Mouse (Mus musculus) ES-E14 (cell line): ENCODE measurements at regions not wholly inside any gene's neighbourhood (a gene's known extent, or its start where the extent isn't known, plus 50 kb on each side); places are given as distances from the start of the nearest gene placed in this dataset.

Experiments
- DNase-seq: peaks from one replicate; pipeline ENCODE4 v3.0.0-alpha.2; 2013; ENCODE audit warnings: low read depth, low spot score
- H3K27ac ChIP-seq: 2 replicates; pipeline ENCODE4 v1.5.1; 2012; ENCODE audit warnings: low read depth, mild to moderate bottlenecking, low read length, moderate library complexity, mixed read lengths; ENCODE audit not compliant: poor library complexity, insufficient read depth, severe bottlenecking
- H3K36me3 ChIP-seq: 2 replicates; pipeline ENCODE4 v1.6.1; 2012; ENCODE audit warnings: mild to moderate bottlenecking, low read length, moderate library complexity, mixed read lengths; ENCODE audit not compliant: control insufficient read depth, poor library complexity, insufficient read depth, severe bottlenecking
- H3K4me1 ChIP-seq, 2 experiments: fragments of 150-350 bp in 1 of 2; sonication (generic) in 1 of 2; 2 replicates each; pipeline ENCODE4 v1.6.1; 2012; ENCODE audit warnings: low read length in 2 of 2, mild to moderate bottlenecking in 1 of 2, mixed read lengths in 1 of 2; ENCODE audit not compliant: control insufficient read depth in 2 of 2, insufficient read depth in 2 of 2, poor library complexity in 1 of 2
- H3K4me3 ChIP-seq, 2 experiments: fragments of 150-350 bp in 1 of 2; sonication (generic) in 1 of 2; 2 replicates each; pipeline ENCODE4 v1.5.1; 2012; ENCODE audit warnings: low read length in 2 of 2, low read depth in 1 of 2, mild to moderate bottlenecking in 1 of 2, mixed read lengths in 1 of 2; ENCODE audit not compliant: insufficient read depth in 1 of 2, poor library complexity in 1 of 2, severe bottlenecking in 1 of 2
- H3K9ac ChIP-seq: 2 replicates; pipeline ENCODE4 v1.6.1; 2012; ENCODE audit warnings: low read depth, mild to moderate bottlenecking, low read length, mixed read lengths; ENCODE audit not compliant: poor library complexity, insufficient read depth, severe bottlenecking
- H3K9me3 ChIP-seq: fragments of 150-350 bp; sonication (generic); 2 replicates; pipeline ENCODE4 v1.6.1; 2012; ENCODE audit warnings: low read depth, mild to moderate bottlenecking, low read length; ENCODE audit not compliant: control insufficient read depth, insufficient read depth
- CHD2 ChIP-seq: IDR thresholded peaks from 2 replicates; pipeline ENCODE4 v1.6.1; 2014; ENCODE audit warnings: mild to moderate bottlenecking, low read depth, low read length, inconsistent platforms
- ZC3H11A ChIP-seq: IDR thresholded peaks from 2 replicates; pipeline ENCODE4 v1.6.1; 2012; ENCODE audit warnings: low read depth, mild to moderate bottlenecking, inconsistent platforms, low read length, borderline replicate concordance
- ZNF384 ChIP-seq: IDR thresholded peaks from 2 replicates; pipeline ENCODE4 v1.6.1; 2012; ENCODE audit warnings: low read depth, low read length, inconsistent platforms
- in situ Hi-C, 2 experiments: fragments of 600-800 bp; cut with MboI; formaldehyde crosslinking; loops; one replicate each; pipeline ENCODE4 v1.15.1; 2025; ENCODE audit warnings: low sequenced_read_pairs in 2 of 2, inconsistent platforms in 1 of 2; ENCODE audit not compliant: unreplicated experiment in 2 of 2

DNA sequence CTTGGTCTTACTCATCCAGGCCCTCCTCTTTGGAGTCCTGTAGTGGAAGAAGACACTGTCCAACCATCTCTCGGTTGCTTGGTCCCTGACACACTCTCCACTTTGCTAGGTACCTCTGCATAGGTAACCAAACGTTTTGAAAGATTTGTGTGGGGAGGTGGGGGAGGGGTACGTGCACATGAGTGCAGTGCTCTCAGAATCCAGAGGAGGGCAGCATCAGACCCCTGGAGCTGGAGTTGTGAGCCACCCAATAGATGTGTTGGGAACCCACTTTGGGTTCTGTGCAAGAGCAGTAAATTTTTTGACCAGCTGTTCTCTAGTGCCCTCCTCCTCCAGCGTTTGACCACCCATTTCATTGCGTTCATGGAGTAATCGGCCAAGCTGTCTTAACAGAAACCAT is 77.7 kb upstream of the Tshz3 start:
- H3K27ac ChIP-seq = no peak overlapping the region
- peak; percentile 38 for DNase-seq
- no peaks in the 10 kb centered on the region for H3K9me3 ChIP-seq
- no peaks in the 10 kb centered on the region for H3K4me1 ChIP-seq
- H3K36me3 ChIP-seq = no peaks in the 10 kb centered on the region
- no peak overlapping the region for H3K9ac ChIP-seq
- TF ChIP-seq CHD2 = no peak
- peak; percentile 62; the same call in 1 of the 2 replicates for TF ChIP-seq ZC3H11A
- in situ Hi-C loops = no loop called here
- no peak overlapping the region for H3K4me3 ChIP-seq

DNA sequence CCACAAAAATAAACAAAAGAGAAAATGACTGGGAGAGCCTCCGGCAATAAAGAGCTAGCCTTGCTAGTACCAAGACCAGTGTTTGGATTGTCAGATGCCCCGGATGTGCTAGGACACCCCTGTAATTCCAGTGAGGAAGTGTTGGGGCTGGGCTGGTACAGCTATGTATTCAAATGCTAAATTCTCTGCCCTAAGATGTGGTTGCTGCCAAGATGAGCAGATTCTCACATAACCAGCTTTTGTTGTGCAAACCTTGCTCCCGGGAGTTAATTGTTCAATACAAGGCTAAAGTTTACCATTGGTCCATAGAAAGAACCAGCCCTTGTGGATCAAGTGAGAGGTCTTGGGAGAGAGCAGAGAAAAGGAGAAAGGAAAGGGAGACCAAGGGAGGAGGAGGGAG is 53.7 kb upstream of the Tshz3 start:
- Histone ChIP-seq H3K9ac (no peak overlapping the region), H3K27ac (no peak overlapping the region), H3K4me1 (peaks cover 3 to 8% of the 10 kb centered on the region in 2 experiments; a peak in 2 of 4 replicates), H3K36me3 (no peaks in the 10 kb centered on the region), H3K9me3 (no peaks in the 10 kb centered on the region), H3K4me3 (no peak overlapping the region)
- DNase-seq = peak; percentile 54
- in situ Hi-C loops = no loop called here
- TF ChIP-seq ZC3H11A (no peak), ZNF384 (no peak)
